Mouse (Mus musculus) c-Kit-negative CD71-positive TER-119-positive erythroid progenitor cells, embryonic 14.5 days (primary cell): Measurements from ENCODE around the gene Ubap2.
A peak's percentile ranks its signal among the peaks of the same experiment; 100 is the strongest.

Experiments used
- DNase-seq: peaks from one replicate; pipeline ENCODE4 v3.0.0-alpha.2; 2013; ENCODE audit warnings: low read depth, low spot score

Gene Ubap2

GRCm38 (mm10) chr4:41165693-41166475 is 109.1 kb downstream of the Ubap2 start:
- peak; percentile 69 for DNase-seq

GRCm38 (mm10) chr4:41164974-41165373 is 110.0 kb downstream of the Ubap2 start:
- no peak for DNase-seq

- DNase-seq = no peak
These were observed 113.7 kb downstream of the Ubap2 start for GRCm38 (mm10) chr4:41161232-41161631.

GRCm38 (mm10) chr4:41158251-41158650 is 116.7 kb downstream of the Ubap2 start:
- DNase-seq = no peak

GRCm38 (mm10) chr4:41156961-41157360 is 118.0 kb downstream of the Ubap2 start:
- no peak for DNase-seq

GRCm38 (mm10) chr4:41153146-41153545 is 121.8 kb downstream of the Ubap2 start:
- no peak for DNase-seq

GRCm38 (mm10) chr4:41151186-41151585 is 123.8 kb downstream of the Ubap2 start:
- no peak for DNase-seq

- DNase-seq = no peak
These were observed 125.1 kb downstream of the Ubap2 start for GRCm38 (mm10) chr4:41149891-41150290.
